Mouse (Mus musculus) thymus, adult 2 months (tissue): ENCODE results near the gene Cant1. TPM values are rescaled to one million over a fixed set of nuclear protein-coding genes. Genes with fewer than 3 reads are reported as not detected.
A peak's percentile ranks its signal among the peaks of the same experiment; 100 is the strongest.

Experiments
- DNase-seq: peaks from one replicate; pipeline ENCODE4 v3.0.0; 2021
- H3K27ac ChIP-seq: fragments of 200-500 bp; 2 replicates; pipeline ENCODE4 v1.5.1; 2012; ENCODE audit warnings: low read length, control low read depth; ENCODE audit not compliant: control insufficient read depth, insufficient read depth
- H3K27me3 ChIP-seq: fragments of 200-500 bp; 2 replicates; pipeline ENCODE4 v1.6.1; 2012; ENCODE audit warnings: mild to moderate bottlenecking, low read length, moderate library complexity, mixed read lengths; ENCODE audit not compliant: control insufficient read depth, insufficient read depth
- H3K36me3 ChIP-seq: fragments of 200-500 bp; 2 replicates; pipeline ENCODE4 v1.6.1; 2012; ENCODE audit warnings: mild to moderate bottlenecking, low read length, moderate library complexity; ENCODE audit not compliant: control insufficient read depth, insufficient read depth
- H3K4me1 ChIP-seq: fragments of 200-500 bp; replicated peaks from 2 replicates; pipeline ENCODE4 v1.6.1; 2012; ENCODE audit warnings: low read length; ENCODE audit not compliant: control insufficient read depth, insufficient read depth
- H3K4me3 ChIP-seq: fragments of 200-500 bp; 2 replicates; pipeline ENCODE4 v1.5.1; 2012; ENCODE audit warnings: mild to moderate bottlenecking, low read length, control low read depth, moderate library complexity; ENCODE audit not compliant: control insufficient read depth, insufficient read depth
- CTCF ChIP-seq: fragments of 200-500 bp; IDR thresholded peaks from 2 replicates; pipeline ENCODE4 v1.5.1; 2012; ENCODE audit warnings: mild to moderate bottlenecking, control low read depth, low read length, moderate library complexity, borderline replicate concordance; ENCODE audit not compliant: control insufficient read depth, poor library complexity, insufficient read depth; ENCODE audit errors: extremely low read depth
- POLR2A ChIP-seq: fragments of 200-500 bp; IDR thresholded peaks from 2 replicates; pipeline ENCODE4 v1.6.1; 2012; ENCODE audit warnings: mild to moderate bottlenecking, low read length, control low read depth, moderate library complexity; ENCODE audit not compliant: control insufficient read depth, poor library complexity, insufficient read depth; ENCODE audit errors: extremely low read depth
- WGBS: fragments of 180-500 bp; shearing (Covaris S2); methylation state at CpG from one replicate; pipeline ENCODE4 v1.1.7; 2018; 5-methylcytosine and 5-hydroxymethylcytosine counted together
- polyA plus RNA-seq: library from polyadenylated mRNA; depleted of rRNA; stranded (reverse); fragments of >200 nt; gene quantifications from 2 replicates; pipeline ENCODE4 v1.2.3, GENCODE M21; 2012

Gene Cant1
- polyA plus RNA-seq, 1 experiment, result 100 TPM

DNA sequence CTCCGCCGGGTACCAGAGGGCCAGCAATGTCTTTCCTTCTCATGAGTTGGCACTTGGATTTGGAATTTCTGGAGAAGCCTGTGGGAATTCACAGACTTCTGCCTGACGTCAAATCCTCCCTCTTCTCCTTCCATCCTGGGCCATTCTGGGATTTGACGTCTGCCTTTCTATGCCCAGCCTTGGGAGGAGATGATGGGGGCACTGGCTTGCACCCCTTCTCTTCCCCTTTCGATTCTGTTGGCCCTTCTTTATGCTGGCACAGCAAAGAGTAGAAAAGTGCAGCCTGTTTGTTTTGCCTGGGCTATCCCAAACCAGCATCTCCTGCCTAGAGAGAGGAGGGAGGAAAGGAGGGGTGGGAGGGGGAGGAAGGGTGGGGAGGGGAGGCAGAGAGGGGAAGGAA is 7.9 kb upstream of the Cant1 start:
- no peak overlapping the region for H3K4me3 ChIP-seq
- no peaks in the 10 kb centered on the region for H3K36me3 ChIP-seq
- no peak for DNase-seq
- H3K27ac ChIP-seq, result no peak overlapping the region
- TF ChIP-seq POLR2A, result no peak
- TF ChIP-seq CTCF, result no peak
- WGBS, result 76% methylated on average over 5 of the region's 5 CpGs
- no peaks in the 10 kb centered on the region for H3K27me3 ChIP-seq
- H3K4me1 ChIP-seq, result peaks cover 29% of the 10 kb centered on the region

DNA sequence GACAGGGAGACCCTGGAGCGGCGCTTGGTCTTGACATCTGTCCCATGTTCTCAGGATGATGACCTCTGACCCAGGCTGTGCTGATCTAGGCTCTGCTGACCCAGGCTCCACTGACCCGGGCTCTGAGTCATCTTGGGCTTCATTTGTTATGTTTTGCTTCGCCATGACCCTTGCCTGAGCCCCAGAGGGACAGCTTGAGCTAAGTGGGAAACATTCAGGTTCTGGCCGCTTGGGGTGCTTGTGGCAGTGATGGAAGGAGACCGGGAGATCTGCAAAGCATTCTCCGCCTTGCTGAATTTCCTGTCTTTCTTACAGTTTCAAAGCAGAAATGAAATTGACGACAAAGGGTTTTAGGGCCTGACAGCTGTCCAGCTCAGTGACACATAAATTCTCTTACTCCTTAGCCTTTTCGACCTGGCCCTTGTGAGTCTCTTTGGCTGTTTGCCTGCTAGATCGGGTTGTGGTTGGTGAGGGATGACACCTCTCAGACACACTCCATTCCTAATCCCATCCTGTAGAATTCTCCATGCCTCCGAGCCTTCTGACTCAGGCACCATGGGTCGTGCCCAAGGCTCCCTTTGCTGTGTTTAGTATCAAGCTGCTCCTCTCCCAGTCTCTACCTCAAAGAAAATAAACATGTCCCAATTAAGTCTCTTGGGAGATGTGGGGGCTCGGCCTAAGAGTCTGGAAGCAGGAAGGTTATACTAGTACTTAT is 5.9 kb upstream of the Cant1 start:
- no peak for DNase-seq
- H3K4me1 ChIP-seq, result peaks cover 29% of the 10 kb centered on the region
- 74% methylated on average over 13 of the region's 13 CpGs for WGBS
- no peak overlapping the region for H3K27ac ChIP-seq
- TF ChIP-seq POLR2A (no peak), CTCF (peak; percentile 15; the same call in 1 of the 2 replicates)
- H3K36me3 ChIP-seq, result no peaks in the 10 kb centered on the region
- H3K4me3 ChIP-seq, result no peak overlapping the region
- H3K27me3 ChIP-seq, result no peaks in the 10 kb centered on the region

DNA sequence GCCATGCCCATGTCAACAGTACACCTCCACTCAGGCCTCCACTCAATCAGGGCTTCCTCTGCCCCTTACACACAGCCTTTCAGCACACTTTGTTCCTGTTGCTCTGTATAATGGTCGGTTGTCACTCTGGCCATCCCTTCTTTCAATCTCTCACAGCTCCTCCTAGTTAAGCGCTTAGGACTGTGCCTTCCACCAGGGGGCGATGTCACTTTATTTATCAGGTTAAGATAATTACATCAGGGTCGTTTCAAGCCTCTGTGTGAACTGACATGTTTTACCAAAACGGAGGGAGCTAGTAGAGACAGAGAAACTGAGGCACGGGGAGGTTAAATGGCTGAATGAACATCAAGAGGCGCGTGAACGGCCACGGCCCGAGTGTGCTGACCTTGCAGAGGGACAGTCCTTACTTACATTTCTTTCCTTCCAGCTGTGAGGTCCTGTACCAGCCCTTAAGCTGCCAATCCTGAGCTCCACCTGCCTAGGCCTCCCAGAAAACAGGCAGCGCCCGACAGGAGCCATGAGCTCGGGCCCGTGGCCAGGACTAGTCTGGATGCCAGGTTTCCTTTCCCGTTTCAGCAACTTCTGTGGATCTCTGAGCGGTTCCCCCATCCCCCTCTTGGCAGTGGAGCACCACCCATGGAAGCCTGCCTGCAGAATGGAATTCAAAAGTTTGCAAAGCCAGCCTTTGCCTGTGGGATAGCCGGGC is 4.5 kb upstream of the Cant1 start:
- Histone ChIP-seq H3K27me3 (no peaks in the 10 kb centered on the region), H3K27ac (no peak overlapping the region), H3K4me3 (no peak overlapping the region), H3K36me3 (no peaks in the 10 kb centered on the region), H3K4me1 (peaks cover 22% of the 10 kb centered on the region)
- TF ChIP-seq CTCF (no peak), POLR2A (no peak)
- 16% methylated on average over 18 of the region's 18 CpGs for WGBS
- peak; percentile 77 for DNase-seq

DNA sequence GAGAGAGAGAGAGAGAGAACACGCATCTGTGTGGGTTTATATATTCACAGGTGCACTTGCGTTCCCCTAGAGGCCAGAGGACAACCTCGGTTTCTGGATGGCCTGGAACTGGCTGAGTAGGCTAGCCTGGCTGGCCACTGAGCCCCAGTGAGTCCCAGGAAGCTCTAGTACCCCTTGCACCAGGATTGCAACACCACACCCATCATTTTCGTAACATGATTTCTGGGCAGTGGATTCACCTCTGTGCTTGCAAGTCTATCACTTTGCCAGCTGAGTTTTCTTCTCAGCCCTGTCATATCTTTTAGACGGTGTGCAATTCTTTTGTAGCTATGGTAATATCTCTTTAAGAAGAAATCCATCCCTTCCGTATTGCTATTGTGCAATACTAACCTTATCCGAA is 1.4 kb upstream of the Cant1 start:
- H3K4me1 ChIP-seq, result peaks cover 22% of the 10 kb centered on the region
- H3K36me3 ChIP-seq, result no peaks in the 10 kb centered on the region
- H3K27ac ChIP-seq, result no peak overlapping the region
- no peak for DNase-seq
- 81% methylated on average over 7 of the region's 7 CpGs for WGBS
- H3K4me3 ChIP-seq, result no peak overlapping the region
- TF ChIP-seq POLR2A (no peak), CTCF (no peak)
- no peaks in the 10 kb centered on the region for H3K27me3 ChIP-seq

DNA sequence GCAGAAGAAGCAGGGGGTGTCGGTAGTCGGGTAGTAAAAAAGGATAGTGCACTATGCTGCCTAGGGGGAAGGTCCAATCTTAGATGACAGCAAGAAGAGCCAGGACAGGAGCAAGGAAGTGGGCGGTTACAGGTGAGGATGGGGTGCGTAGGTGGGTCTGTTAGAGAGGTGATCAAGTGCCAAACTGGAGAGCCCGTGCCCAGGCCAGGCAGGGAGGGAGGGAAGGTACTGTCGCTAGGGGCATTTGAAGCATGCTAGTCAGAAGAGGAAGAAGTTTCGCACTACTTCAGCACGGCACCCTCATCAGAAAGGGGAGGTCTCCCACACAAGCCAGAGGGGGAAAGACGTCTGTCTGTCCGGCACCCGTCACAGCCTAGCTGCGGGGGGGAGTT is 448 bp downstream of the Cant1 start:
- Histone ChIP-seq H3K27ac (peak overlapping the region; percentile 1; the same call in 1 of the 2 replicates), H3K27me3 (no peaks in the 10 kb centered on the region), H3K36me3 (no peaks in the 10 kb centered on the region; the same call in 1 of the 2 replicates), H3K4me1 (peaks cover 19% of the 10 kb centered on the region), H3K4me3 (peak overlapping the region; percentile 72)
- DNase-seq, result no peak
- WGBS, result 2% methylated on average over 12 of the region's 12 CpGs
- TF ChIP-seq CTCF, result no peak
- no peak for TF ChIP-seq POLR2A

DNA sequence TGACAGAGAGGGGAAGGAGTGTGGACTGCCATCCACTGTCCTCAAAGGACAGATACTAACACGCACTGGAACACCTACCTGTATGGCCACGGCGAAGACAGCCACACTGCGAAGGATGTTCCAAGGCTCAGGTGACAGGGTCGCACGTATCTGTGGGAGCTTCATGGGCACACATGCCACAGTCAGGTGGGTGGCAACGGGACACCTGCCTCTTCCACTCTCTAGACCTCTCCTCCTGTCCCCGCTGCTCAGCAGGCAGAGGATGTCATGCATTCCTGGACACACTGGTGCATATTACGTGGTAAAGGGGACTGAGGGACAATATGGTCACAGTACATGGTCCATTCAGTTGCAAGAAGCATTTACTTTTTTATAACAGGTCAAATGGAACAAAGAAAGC is 1.4 kb downstream of the Cant1 start:
- WGBS, result 95% methylated on average over 9 of the region's 9 CpGs
- H3K27me3 ChIP-seq, result no peaks in the 10 kb centered on the region
- peaks cover 16% of the 10 kb centered on the region for H3K4me1 ChIP-seq
- H3K27ac ChIP-seq, result no peak overlapping the region
- no peak overlapping the region for H3K4me3 ChIP-seq
- no peak for DNase-seq
- peaks cover 3% of the 10 kb centered on the region; the same call in 1 of the 2 replicates for H3K36me3 ChIP-seq
- TF ChIP-seq CTCF (no peak), POLR2A (no peak)

DNA sequence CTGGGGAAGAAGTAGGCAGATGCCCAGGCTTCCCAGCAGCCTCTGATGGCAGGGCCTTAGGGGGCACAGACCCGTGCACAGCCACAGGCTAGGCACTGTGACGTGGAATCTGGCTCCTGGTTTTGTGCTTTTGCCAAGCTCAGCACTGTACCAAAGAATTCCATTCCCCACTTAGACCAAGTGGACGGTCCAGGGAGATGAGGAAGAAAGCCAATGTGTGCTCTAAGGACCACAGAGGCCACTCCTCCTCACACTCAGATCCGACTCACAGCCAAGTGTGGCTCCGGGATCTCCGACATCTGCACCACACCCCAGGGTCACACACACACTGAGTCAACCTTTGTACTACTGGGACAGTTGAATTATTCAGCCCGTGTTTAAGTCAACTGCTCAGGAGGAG is 2.8 kb downstream of the Cant1 start:
- TF ChIP-seq POLR2A (no peak), CTCF (no peak)
- H3K27ac ChIP-seq, result no peak overlapping the region
- no peak overlapping the region for H3K4me3 ChIP-seq
- H3K36me3 ChIP-seq, result peaks cover 10% of the 10 kb centered on the region
- no peaks in the 10 kb centered on the region for H3K27me3 ChIP-seq
- peaks cover 16% of the 10 kb centered on the region for H3K4me1 ChIP-seq
- 95% methylated on average over 7 of the region's 7 CpGs for WGBS
- DNase-seq, result no peak
